Mouse (Mus musculus) NIH3T3 (cell line): ENCODE measurements around the gene Sec14l5.
A peak's percentile ranks its signal among the peaks of the same experiment; 100 is the strongest.
"Not testable (repeated sequence)": the region's sequence is repeated elsewhere in the genome, so short reads cannot be mapped to it uniquely, and the experiment has no call there.

Source experiments
- DNase-seq: peaks from one replicate; pipeline ENCODE4 v3.0.0-alpha.2; 2012; ENCODE audit warnings: low read depth

Gene Sec14l5

GRCm38 (mm10) chr16:5216686-5217085 is 69.8 kb downstream of the Sec14l5 start:
- no peak for DNase-seq

- peak; percentile 45 for DNase-seq
These were observed 70.6 kb downstream of the Sec14l5 start for GRCm38 (mm10) chr16:5217341-5218133.

DNA sequence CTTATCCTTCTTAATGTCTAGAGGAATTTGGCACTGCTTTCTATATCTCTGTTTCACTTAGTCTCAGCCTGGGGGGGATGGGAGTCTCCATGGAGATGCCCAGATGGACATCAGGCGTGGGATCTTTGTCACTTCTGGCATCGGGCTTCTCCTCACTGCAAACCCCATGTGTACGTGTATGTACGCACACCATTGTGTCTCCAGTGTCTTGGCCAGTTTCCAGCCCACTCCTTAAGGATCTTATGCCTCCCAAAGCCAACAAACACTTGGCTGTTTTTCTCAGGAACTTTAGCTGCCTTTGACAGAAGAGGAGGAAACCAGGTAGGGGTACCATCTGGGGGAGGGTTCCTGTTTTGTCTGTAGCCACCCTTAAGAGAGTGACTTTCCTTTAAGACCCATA is 74.5 kb downstream of the Sec14l5 start:
- no peak for DNase-seq

DNA sequence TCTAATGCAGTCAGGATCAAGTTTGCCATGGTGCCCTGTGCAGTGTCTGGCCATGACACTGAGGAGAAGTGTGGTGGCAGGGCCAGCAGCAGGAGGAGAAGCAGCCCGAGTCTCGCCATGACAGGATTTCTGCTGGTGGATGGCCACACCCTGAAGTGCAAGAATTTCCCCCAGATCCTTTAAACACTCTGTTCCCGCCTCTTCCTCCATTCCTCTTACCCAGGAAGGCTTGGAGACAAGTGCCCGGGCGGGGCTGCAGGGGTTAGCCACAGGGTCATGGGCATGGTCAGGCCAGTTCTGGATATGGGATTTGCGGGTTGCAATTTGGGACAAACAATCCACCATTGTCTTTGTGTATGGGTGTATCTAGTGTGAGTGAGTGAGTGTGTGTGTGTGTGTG is 75.2 kb downstream of the Sec14l5 start, which contains the start of gene AU021092:
AU021092 (minus strand) TSS at position 160 of the 400 bp plus-strand sequence.
- no peak for DNase-seq

- DNase-seq: not testable (repeated sequence)
These were observed 79.6 kb downstream of the Sec14l5 start for GRCm38 (mm10) chr16:5226534-5226933.

GRCm38 (mm10) chr16:5227501-5227900 is 80.6 kb downstream of the Sec14l5 start:
- not testable (repeated sequence) for DNase-seq

- DNase-seq: not testable (repeated sequence)
These were observed 81.2 kb downstream of the Sec14l5 start for GRCm38 (mm10) chr16:5228103-5228502.

DNA sequence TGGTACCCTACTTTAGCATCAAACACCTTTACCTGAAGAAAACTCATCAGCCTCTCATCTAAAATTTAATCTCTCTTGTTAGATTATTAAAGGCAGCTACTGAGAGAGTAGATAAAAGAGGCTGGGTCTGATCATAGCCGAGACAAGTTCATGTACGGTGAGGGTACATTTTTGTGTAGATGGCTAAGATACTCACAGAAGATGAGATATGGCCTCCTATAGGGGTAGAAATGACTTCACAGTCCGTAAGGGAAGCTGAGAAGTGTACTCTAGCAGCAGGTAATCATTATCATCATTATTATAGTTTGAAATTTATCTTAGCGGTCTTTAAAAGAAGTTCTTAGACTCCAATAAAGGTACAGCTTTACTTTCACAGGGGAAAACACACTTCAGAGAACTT is 86.1 kb downstream of the Sec14l5 start:
- no peak for DNase-seq

DNA sequence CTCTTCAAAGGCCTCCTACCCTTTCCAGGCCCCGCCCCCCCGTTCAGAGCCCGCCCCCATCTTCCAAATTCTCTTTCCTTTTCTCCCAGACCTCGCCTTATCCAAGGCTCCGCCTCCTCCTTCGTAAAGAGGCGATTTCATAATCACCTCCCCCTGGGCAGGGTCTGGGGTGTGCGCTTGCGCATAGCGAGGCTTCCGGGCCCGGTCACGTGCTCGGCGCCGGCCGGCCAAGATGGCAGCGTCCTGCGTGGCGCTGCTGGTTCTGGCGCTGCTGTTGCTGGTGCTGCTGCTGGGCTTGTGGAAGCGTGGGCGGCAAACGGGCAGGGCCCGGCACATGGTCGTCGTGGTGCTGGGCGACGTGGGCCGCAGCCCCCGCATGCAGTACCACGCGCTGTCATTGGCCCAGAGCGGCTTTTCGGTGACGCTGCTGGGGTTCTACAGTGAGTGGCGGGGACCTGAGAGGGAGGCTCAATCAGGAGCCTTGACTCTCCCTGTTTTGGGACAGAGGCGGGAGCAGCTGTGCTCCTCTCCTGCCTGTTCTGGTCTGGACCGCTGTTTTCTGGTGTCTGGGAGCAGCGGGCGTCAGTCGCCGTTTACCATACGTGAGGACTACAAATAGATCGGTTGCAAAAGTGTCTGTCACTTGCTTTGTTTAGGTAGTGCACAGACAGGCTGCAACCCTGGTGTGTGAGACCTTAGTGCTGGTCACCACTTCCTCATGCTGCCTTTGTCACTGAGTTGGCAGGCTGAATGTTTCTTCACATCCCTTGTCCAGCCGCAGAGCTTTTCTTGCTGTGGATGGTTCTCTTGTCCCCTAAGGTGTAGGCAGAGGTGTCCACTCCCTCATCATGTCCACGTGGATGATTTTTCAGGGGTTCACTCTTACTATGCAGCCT is 86.8 kb downstream of the Sec14l5 start, which contains the start of gene Alg1:
Alg1 (plus strand) TSS at position 204 of the 896 bp plus-strand sequence.
- DNase-seq: peak; percentile 99
